Mouse (Mus musculus): Measurements from ENCODE around the gene Zc3hc1. TPM values are rescaled to one million over a fixed set of nuclear protein-coding genes. Genes with fewer than 3 reads are reported as not detected.

Zc3hc1 gene
- total RNA-seq, 2 experiments from 2014 or later: 29.0 to 29.1 TPM

DNA sequence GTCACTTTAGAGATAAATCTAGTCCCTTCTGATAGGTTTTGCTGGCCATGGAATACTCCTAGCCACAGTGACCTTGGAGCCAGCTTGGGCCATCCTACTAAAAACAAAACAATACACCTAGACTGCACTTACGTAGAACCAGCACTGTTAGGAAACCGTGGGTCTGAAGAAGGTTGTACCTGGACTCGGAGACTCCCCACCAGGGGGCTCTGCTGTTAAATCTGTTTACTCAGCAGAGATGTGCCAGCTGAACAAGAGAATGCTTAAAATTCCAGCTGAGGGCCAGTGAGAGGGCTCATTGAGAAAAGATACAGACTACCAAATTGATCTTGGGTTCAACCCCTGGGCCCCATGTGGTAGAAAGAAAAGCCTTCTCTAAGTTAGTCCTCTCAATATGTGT is 9.7 kb downstream of the Zc3hc1 start:
- intact Hi-C loops (cut with DNase I): no loop called here
- no peak for DNase-seq (ENCODE audit: extremely low spot score in 1 of 2, low spot score in 2 of 2)

DNA sequence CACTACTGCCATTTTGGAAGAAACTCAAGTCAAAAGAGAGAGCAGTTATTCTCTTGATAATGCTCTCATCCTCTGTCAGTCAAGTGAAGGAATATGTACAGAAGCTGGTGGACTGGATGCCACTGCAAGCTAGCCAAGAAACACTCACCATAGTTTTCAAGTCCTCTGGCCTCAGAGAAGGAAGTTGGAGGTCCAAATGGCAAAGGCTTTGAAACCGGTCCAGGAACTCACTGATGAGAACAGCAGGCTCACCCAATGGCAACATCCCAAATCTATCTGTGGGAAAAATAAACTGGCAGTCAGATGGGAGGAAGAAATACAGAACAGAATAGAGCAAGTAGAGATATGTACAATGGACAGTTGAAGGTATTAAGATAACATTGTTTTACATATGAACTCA is 15.0 kb downstream of the Zc3hc1 start:
- intact Hi-C loops (cut with DNase I): no loop called here
- no peak for DNase-seq (ENCODE audit: extremely low spot score in 1 of 2, low spot score in 2 of 2)

DNA sequence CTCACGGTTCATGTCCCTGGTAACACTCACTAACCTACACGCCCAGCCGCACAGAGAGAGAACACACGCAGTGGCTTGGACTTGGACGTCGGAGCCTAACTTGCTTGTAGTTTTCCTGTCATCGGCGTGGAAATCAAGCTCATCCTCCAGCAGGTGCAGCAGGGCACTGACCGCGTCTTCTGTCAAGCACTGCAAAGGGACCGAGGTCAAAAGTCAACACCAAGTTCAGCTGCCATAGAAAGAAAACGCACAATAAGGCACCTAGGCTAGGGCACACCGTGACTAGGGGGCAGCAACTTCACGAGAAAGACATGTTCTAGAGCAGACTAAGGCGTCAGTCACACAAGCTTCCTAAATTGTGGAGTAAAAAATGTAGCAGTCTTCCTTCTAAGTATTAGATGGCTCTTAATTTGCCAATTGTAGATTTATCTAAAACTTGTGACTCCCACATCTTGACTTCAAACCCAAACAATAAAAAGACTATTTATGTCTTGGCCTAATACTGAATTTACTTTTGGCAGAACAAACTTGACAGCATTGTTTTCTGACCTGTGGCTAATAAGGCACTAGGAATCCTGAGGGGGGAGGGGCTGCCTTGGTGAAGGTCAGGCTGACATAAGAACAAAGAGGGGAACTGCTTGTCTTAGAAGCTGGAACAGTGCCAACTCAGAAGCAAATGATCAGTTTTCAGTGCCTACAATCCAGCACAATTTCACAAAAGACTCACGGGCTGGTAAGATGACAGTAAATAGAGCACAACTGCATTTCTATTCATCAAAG is 15.9 kb downstream of the Zc3hc1 start:
- DNase-seq (ENCODE audit: extremely low spot score in 1 of 2, low spot score in 2 of 2): peak in 1 of 2 experiments; percentile 56
- intact Hi-C loops (cut with DNase I): no loop called here

DNA sequence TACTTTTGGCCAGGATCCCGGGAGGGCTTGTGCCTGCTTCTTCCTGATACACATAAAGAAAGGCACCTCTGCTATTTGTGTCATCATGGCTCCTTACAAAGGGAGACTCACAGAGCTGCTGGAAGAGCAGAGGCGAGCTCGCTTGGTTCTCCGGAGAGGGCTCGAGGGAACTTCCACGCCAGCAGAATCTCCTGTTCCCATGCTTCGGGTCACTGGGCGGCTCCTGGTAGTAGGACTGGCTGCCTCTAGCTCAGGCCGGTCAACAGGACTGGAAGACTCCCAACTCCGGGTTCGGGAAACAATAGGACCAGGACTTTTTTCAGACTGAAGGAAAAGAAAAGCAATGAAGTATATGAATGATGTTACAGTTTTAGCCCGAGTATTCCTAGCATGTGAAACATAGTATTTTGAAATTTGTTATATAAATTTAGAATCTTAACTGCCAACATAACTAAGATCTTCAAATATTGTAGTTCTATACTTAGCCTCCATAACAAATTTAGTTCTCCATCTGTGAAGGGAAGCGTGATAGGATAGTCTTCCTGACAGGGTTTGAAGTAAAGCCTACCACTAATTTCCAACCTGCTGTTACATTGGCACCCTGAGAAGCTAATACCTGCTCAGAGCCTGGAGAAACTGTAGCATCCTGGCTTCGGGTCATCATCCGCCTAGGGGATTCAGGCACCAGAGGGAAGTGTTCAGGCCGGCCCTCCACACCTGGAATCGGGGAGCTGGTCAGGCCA is 18.0 kb downstream of the Zc3hc1 start:
- DNase-seq (ENCODE audit: extremely low spot score in 1 of 2, low spot score in 2 of 2): no peak
- intact Hi-C loops (cut with DNase I): no loop called here

DNA sequence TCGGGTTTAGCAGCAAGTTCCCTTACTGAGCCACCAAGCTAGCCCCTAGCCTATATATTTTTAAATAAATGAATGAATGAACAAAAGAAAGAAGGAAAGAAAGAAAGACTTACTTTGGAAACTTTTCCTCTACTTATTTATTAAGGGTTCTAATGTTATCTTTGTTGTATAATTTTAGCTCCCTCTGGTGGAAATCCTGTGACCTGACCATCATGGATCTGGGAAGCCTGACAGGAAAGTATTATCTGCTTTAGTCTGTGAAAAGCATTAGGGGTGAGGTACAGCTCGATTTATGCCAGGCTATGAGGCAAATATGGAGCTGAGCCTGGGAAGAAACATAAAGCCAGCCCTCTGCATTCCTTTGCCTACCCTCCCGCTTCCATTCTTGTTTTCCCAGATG is 21.5 kb downstream of the Zc3hc1 start:
- intact Hi-C loops (cut with DNase I): no loop called here
- no peak for DNase-seq (ENCODE audit: extremely low spot score in 1 of 2, low spot score in 2 of 2)

DNA sequence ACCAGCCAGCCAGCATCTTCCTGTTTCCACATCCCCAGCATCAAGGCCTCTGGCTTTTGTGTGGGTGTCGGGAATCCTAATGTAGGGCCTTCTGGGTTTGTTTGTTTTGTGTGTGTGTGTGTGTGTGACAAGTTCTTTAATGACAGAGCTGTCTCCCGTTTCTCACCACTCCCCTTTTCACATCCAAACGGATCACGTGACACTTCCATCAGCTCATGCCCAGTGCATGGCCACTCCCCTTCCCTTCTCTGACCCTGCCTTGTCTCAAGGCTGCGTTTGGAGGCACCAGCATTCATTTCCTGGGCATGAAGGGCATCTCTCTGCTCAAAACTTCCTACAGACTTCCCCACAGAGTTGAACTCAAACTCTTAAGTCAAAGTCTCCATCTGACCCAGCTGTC is 27.0 kb downstream of the Zc3hc1 start:
- no peak for DNase-seq (ENCODE audit: extremely low spot score in 1 of 2, low spot score in 2 of 2)
- intact Hi-C loops (cut with DNase I): no loop called here

DNA sequence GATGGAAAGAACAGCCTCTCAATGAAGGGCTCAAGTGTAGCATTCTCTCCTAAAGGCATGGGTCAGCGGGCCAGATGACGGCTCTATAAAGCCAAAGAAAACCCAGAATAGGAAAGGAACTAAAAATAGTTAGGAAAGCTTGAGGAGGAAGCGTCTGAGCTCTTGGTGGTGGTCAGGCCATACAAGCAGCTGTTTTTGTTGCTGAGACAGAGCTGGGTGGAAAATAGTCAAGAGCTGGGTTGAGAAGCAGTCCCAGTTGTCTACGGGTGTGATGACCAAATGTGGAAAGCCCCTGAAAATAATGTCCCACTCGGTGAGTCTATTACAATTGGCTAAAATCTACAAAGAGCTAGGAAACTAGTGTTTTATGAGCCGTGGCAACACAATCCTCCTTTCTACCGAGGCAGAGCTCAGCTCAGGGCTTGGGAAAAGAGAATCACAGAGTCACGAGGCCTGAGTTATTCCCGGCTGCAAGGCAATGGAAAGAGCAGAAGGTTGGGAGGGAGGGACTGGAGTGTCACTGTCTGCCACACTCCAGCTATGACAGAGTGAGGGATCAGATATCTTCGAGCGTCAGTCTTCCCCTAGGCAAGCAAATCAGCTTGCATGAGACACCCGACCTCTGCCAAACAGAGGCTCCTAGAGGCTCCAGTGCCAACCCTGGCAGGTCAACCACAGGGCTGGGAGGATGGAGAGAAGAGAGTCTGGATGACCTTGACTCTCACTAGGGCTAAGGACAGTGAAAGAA is 30.9 kb downstream of the Zc3hc1 start:
- intact Hi-C loops (cut with DNase I): loop anchor here (5.0 kb wide), 3 partner anchors 138 to 268 kb away; no protein-coding TSS in a partner anchor
- DNase-seq (ENCODE audit: extremely low spot score in 1 of 2, low spot score in 2 of 2): no peak

DNA sequence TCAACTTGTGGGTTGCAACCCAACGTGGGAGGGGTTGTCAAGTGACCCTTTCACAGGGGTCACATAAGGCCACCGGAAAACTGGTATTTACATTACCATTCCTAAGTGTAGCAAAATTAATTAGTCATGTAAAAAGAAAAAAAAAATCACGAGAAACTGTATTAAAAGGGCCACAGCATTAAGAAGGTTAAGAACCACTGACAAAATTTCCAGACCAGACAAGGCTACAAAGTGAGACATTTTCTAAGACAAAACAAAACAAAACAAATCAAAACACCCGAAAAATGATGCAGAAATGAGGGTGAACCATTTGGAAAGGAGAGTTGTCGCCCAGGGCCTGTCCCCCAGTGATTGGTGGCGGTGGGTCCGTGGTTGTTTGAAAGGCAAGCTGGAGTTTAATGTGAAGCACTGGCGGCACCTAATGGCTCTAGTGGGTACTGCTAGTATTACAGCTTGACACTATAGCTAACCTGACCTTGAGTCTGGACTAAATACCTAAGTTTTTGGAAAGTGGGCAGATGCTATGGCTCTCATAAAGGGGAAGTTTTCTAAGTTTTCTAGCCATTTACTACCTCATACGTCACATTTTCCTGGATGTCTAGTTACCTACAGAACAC is 33.2 kb downstream of the Zc3hc1 start:
- DNase-seq (ENCODE audit: extremely low spot score in 1 of 2, low spot score in 2 of 2): peak; percentile 76 to 79
- intact Hi-C loops (cut with DNase I): loop anchor here (5.0 kb wide), 3 partner anchors 135 to 265 kb away; no protein-coding TSS in a partner anchor

DNA sequence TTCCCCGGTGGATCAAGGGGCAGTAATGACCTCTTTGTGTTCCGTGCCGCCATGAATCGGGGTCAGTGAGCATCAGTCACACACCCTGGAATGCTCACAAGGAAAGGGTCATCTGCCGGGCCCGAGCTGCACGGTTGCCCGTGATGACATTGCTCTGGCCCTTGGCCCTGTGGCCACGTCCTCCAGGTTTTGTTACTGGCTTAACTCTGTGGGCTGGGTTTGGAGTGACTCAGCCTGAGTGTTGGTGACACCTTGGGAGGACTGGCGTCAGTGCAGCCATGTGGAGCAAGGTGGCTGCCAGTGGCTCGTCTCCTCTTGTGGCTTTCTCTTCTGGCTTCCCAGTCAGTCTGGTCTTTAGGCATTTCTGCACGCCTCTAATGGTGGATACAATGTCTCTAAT is 34.1 kb downstream of the Zc3hc1 start:
- no peak for DNase-seq (ENCODE audit: extremely low spot score in 1 of 2, low spot score in 2 of 2)
- intact Hi-C loops (cut with DNase I): loop anchor here (5.0 kb wide), 3 partner anchors 134 to 264 kb away; no protein-coding TSS in a partner anchor

DNA sequence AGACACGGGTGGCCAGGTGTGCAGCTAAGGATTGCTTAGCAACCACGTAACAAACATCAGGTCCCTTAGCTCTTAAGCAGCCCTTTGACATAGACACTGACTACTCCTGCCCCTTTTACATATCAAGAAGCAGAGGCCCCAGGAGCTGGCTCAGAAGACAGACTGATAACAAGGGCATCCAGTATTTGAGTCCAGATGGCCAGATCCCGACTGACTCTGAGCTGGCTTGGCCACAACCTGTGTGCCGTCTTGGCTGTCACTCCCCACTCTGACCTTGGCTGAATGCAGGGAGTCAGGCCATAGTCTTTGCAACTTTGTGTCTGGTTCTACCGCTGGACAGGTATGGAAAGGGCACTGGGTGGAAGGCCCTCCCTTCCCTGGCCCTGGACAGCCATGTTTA is 34.7 kb downstream of the Zc3hc1 start:
- intact Hi-C loops (cut with DNase I): loop anchor here (5.0 kb wide), 3 partner anchors 134 to 264 kb away; no protein-coding TSS in a partner anchor
- no peak for DNase-seq (ENCODE audit: extremely low spot score in 1 of 2, low spot score in 2 of 2)

DNA sequence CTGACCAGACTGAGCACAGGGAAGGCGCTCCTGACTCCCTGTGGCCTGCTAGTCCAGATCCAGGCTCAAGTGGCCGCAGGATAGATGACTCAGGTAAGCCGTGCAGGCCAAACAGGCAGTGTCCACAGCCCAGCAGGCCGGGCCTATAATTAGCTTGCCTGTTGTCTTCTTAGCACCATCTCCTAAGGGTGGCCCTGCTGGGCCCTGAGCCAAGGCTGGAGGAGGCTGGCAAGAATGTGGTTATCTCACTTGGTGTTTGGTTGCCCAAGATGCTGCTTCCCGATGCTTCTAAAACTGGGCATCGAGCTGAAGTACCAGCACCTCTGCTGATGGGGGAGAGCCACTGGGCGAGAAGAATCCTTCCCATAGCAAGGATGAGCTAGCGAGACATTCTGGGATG is 35.1 kb downstream of the Zc3hc1 start:
- intact Hi-C loops (cut with DNase I): loop anchor here (5.0 kb wide), 3 partner anchors 133 to 263 kb away; no protein-coding TSS in a partner anchor
- no peak for DNase-seq (ENCODE audit: extremely low spot score in 1 of 2, low spot score in 2 of 2)

DNA sequence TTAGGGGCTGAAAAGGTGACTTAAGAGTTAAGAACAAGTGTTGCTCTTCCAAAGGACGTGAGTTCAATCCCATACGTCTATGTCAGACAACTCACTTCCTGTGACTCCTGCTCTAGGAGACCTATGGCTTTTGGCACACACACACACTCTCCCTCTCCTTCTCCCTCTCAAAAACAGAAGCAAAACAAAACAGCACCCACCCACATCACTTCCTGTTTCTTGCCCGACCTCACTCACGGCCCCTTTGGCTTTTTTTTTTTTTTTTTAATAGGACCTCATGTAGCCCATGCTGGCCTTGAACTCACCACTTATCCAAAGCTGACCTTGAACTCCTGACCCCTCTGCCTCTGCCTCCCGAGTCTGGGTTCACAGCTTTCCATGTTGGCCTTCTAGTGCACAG is 36.1 kb downstream of the Zc3hc1 start:
- no peak for DNase-seq (ENCODE audit: extremely low spot score in 1 of 2, low spot score in 2 of 2)
- intact Hi-C loops (cut with DNase I): loop anchor here (5.0 kb wide), 3 partner anchors 132 to 262 kb away; no protein-coding TSS in a partner anchor

DNA sequence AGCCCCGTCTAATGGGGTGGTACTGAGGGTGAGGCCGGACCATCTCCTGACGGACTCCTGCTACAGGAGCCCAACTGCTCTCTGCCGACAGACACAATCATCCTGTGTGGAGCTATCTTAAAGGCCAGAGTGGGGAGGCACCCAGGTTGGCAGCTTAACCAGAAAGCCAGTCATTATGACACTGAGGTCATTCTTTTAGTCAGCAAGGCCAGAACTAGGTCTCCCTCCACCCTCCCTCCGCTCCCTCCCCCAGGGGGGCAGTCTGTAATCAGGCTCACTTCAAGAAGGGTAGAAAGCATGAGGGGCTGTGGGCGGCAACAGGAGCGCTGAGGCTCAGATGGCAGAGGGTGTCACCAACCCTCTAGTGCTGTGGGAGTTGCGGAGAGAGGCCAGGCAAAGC is 37.2 kb downstream of the Zc3hc1 start:
- intact Hi-C loops (cut with DNase I): no loop called here

DNA sequence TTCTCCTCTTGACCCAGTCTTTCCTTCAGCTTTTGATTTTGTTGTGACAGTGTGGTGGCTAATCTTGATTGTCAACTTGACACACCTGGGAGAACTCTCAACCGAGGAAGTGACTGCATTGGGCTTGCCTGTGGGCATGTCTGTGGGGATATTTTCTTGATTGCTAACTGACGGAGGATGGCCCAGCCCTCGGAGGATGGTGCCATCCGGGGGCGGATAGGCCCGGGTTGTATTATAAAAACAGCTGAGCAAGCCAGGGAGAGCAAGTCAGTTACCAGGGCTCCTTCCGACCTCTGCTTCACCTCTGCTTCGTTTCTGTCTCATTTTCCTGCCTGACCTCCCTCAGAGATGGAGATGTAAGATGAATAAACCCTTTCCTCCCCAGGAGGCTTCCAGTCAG is 38.1 kb downstream of the Zc3hc1 start:
- intact Hi-C loops (cut with DNase I): no loop called here
- no peak for DNase-seq (ENCODE audit: extremely low spot score in 1 of 2, low spot score in 2 of 2)

More for the DNA sequence above, 37.2 kb downstream of the Zc3hc1 start:
- no peak for DNase-seq (ENCODE audit: extremely low spot score in 1 of 2, low spot score in 2 of 2)

DNA sequence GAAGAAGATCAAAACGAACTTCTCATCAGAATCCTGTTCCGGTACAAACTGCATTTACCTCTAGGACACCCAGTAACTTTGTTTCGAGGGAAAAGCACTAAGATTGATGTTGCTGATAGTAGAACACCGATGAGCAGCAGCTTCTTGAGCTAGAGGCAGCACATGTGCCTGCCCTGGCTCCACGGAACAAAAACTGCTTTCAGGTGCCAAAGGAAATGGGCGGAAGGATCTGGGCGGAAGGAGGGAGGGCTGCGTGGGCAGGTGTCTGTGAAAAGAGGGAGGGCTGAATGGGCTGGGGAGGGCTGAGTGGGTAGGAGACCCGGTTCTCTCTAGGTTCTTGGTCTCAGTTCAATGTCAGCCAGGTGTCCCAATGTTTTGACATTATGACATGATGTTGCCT is 39.5 kb downstream of the Zc3hc1 start:
- intact Hi-C loops (cut with DNase I): no loop called here

DNA sequence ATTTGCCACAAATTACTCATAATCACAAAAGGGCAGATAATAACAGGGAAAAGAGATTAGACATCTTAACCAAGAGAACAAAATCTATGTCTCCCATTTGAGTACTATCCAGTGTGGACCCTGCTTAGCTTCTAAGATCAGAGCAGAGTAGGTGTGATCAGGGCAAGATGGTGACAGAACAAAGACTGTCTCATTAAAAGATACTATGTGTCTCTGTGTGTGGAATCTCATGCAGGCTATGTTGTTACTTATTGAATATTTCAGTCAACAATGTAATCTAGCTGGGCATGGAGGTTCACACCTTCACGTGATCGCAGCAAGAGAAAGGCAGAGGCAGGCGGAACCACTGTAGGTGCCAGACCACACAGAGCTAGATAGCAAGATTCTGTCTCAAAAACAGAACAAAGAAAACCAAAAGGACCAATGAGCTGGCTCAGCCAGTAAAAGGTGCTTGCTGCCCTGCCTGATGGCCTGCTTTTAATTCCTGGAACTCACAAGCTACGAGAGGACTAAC is 43.5 kb downstream of the Zc3hc1 start:
- intact Hi-C loops (cut with DNase I): no loop called here
- no peak for DNase-seq (ENCODE audit: extremely low spot score in 1 of 2, low spot score in 2 of 2)

More for the DNA sequence above, 39.5 kb downstream of the Zc3hc1 start:
- DNase-seq (ENCODE audit: extremely low spot score in 1 of 2, low spot score in 2 of 2): no peak

DNA sequence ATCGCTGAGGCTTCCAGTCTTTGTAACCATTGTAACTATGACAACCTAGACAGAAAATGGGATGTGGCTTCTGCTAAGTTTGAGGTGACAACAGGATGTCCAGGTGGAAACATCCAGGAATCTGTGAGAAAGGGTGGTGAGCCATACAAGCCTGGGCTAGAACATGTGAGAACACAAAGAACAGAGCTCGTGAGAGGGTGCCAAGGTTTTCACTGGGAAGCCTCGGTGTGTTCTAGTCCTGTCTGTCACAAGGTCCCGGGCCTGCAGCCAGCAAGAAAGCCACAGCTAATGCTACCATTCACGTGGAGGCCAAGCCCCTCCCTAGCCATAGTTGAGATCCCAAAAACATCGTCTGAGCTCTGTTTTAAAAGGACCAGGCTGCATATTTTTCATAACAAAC is 44.1 kb downstream of the Zc3hc1 start:
- intact Hi-C loops (cut with DNase I): no loop called here
- DNase-seq (ENCODE audit: extremely low spot score in 1 of 2, low spot score in 2 of 2): no peak

DNA sequence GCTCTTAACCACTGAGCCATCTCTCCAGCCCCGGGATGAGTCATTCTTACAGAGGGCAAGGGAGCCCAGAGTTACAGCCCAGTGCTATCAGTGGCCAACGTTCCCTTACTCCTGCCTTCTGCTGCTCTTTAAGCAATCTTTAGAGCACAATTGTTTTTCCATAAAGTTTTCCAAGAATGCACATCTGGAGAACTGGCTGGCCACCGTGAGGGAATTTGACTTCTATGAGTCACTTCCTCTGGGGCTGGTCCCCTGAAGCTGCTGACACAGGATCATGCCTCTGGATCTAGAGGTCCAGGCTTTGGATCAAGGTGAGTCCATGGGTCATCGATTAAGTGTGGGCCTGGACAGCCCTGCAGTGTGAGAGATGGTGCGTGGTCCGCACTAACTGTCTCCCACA is 46.8 kb downstream of the Zc3hc1 start:
- DNase-seq (ENCODE audit: extremely low spot score in 1 of 2, low spot score in 2 of 2): no peak
- intact Hi-C loops (cut with DNase I): no loop called here

All from left cerebral cortex, postnatal 10 days (tissue).